Mouse (Mus musculus) kidney, adult 11 months (tissue): ENCODE results near the gene Ang4.
"Not testable (repeated sequence)": the region's sequence is repeated elsewhere in the genome, so short reads cannot be mapped to it uniquely, and the experiment has no call there.

Source experiments
- DNase-seq: peaks from one replicate; pipeline ENCODE4 v3.0.0; 2022

The Ang4 gene

GRCm38 (mm10) chr14:51773490-51773889, at the start of gene Ang4:
TSS of gene Ang4 (minus strand) at chr14:51773590.
- DNase-seq = no peak

- DNase-seq = no peak
Measured at GRCm38 (mm10) chr14:51799746-51800145, 26.4 kb upstream of the Ang4 start, which contains the start of gene AY358078. TSS of gene AY358078 (plus strand) at chr14:51800046.

GRCm38 (mm10) chr14:51794106-51794505, 20.7 kb upstream of the Ang4 start:
- no peak for DNase-seq

- no peak for DNase-seq
Measured at GRCm38 (mm10) chr14:51789196-51789595, 15.8 kb upstream of the Ang4 start.

- DNase-seq = no peak
Measured at GRCm38 (mm10) chr14:51787061-51787460, 13.7 kb upstream of the Ang4 start.

GRCm38 (mm10) chr14:51786335-51786734, 12.9 kb upstream of the Ang4 start:
- DNase-seq = no peak

GRCm38 (mm10) chr14:51778865-51779481, 5.6 kb upstream of the Ang4 start:
- DNase-seq = no peak

- DNase-seq = no peak
Measured at GRCm38 (mm10) chr14:51777791-51778190, 4.4 kb upstream of the Ang4 start.

GRCm38 (mm10) chr14:51771378-51771777, 2.0 kb downstream of the Ang4 start:
- DNase-seq = not testable (repeated sequence)

GRCm38 (mm10) chr14:51755944-51756343, 17.4 kb downstream of the Ang4 start:
- DNase-seq = no peak

GRCm38 (mm10) chr14:51740347-51741170, 32.8 kb downstream of the Ang4 start:
- DNase-seq = no peak

GRCm38 (mm10) chr14:51739150-51739993, 34.0 kb downstream of the Ang4 start:
- no peak for DNase-seq

GRCm38 (mm10) chr14:51738411-51739149, 34.8 kb downstream of the Ang4 start:
- DNase-seq = no peak

- no peak for DNase-seq
Measured at GRCm38 (mm10) chr14:51737967-51738366, 35.4 kb downstream of the Ang4 start.

GRCm38 (mm10) chr14:51717083-51717482, 56.3 kb downstream of the Ang4 start, which contains the start of gene Gm5800:
TSS of gene Gm5800 (minus strand) at chr14:51717183.
- DNase-seq = no peak
